Mouse (Mus musculus) testis, postnatal 10 days (tissue): Measurements from ENCODE around the gene Oog1.
"Not testable (repeated sequence)": the region's sequence is repeated elsewhere in the genome, so short reads cannot be mapped to it uniquely, and the experiment has no call there.

Experiments used
- DNase-seq: peaks from one replicate; pipeline ENCODE4 v3.0.0; 2021; ENCODE audit warnings: low spot score

The Oog1 gene

GRCm38 (mm10) chr12:87602388-87602787 lies at the start of gene Oog1:
Gene Oog1 (plus strand): TSS chr12:87602688.
- not testable (repeated sequence) for DNase-seq

DNA sequence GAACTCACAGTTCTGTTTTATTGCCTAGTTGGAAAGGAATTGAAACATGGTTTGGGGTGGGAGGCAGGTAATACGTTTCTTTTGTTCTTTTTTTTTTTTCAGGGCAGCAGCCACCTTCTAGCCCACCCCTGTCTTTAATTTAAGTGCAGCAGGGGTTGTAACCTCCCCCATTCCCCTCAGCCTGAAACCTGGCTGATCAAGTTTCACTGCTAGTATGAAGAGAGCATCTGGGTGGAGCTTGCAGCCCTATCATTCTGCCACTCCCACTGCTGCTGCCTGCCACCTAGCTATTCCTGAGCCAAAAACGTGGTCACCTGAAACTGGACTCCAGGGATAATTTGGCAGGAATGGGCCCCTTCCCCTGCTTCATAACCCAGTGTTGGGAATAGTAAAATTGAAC lies 1.1 kb upstream of the Oog1 start:
- DNase-seq, result not testable (repeated sequence)

GRCm38 (mm10) chr12:87618569-87618968 lies 16.1 kb downstream of the Oog1 start, which contains the start of gene Gm4027:
Gene Gm4027 (plus strand): TSS chr12:87618869.
- not testable (repeated sequence) for DNase-seq

DNA sequence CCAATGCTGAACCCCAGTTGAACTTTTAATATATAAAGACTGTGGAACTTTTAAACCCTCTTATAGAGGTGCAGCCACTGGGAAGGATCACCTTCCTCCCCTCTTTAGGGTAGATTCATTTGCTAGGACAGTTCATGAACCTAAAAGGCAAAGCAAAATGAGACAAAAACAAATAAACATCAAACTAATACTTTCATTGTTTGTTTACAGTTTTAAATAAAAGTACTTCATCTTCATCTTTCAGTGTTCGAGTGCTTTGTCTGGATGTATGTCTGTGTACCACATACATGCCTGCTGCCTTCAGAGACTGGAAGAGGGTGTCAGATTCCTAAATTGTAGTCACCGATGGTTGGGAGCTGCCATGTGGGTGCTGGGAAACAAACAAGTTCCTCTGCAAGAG lies 42.0 kb downstream of the Oog1 start, which contains the start of gene Gm16381:
Gene Gm16381 (minus strand): TSS at position 101 of the 400 bp plus-strand sequence.
- DNase-seq, result not testable (repeated sequence)

DNA sequence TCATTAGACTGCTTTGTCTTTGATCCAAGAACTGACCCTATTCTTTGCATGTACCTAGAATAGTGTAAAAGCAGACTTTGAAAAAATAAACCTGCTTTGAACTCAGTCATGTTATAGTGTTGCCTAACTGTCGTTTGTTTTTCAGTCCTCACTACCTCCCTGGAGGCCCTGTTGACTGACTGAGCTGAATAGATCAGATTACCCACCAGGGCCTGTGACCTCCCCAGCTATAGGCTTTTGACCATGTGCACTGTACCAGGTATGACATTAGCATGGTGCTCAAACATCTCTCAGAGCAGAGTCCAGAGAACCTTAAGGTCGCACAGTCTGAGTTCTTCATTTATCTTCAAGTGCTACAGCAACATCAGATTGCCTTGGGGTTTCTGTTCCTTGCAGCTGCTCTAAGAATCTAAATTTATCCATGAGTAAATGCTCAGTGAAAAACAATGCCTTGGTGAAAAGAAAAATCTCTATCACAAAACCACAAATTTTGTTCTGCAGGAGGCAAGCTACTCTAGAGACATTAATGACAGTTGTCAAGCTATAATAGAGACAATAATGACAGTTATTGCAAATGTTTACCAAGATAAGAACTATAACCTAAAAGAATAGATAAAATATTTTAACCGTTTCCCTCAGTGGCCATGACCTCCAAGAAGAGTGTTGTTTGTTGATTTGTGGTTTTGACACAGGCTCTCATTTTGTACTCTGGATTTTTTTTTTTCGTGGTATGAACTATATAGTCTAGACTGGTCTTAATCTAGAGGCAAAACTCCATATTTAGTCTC lies 50.6 kb downstream of the Oog1 start:
- DNase-seq, result not testable (repeated sequence)
